ENCODE assay signal across 8 mouse cellular contexts in the genomic region with DNA sequence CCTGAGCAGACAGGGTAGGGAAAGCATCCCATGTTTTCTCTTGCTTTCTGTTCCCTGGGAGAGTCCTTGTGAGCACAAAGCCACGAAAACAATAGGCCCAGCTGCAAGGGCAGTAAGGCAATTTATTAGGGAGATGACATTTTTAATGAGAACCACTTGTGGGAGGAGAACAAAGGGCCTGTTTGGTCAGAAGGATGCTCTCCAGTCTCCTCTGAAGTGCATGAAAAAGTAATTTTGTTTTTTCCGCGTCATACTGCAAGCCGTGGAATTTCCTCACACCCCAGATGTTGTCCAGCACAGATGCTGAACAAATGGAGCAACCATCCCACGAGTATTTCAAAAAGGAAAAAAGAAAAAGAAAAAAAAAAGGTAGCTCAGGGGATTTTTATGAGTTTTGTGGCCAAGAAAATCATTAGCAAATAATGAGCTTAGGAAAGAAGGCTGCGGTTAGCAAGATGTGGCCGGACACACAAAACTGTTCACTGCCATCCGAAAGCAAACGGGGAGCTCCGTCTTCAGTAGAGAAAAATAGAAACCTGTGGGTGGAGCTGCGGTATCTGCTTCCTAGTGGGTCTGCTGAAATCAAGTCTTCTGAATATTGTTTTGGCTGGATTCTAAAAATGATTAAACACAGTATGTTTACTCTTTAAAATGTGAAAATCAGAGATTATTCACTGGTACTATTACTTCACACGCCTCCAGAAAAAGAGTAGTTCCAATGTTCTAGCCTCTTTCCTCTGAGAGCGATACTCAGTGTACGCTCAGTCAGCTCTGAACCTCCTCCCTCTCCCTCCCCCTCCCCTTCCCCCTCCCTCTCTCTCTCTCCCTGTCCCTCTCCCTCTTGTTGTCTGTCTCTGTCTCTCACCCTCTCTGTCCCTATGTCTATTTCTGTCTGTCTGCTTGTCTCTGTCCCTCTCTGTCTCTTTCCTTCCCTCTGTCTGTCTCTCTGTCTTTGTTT.
DNase-seq lines count a peak whose midpoint lies in the region; ATAC-seq and TF ChIP-seq lines count a peak whose summit lies in the region.

No protein-coding gene starts in this region.

- H3K4me1 ChIP-seq in heart, embryonic 16.5 days (ENCODE audit: control insufficient read depth, insufficient read depth, low read length) = no peaks in the 10 kb centered on the region
- H3K4me1 ChIP-seq in midbrain, embryonic 12.5 days = peaks cover 17% of the 10 kb centered on the region
- no peaks in the 10 kb centered on the region for H3K4me1 ChIP-seq in liver, postnatal 0 days (ENCODE audit: insufficient read depth)

- peak; percentile 20 for DNase-seq in layer of hippocampus, adult 11-12 months (ENCODE audit: low spot score)
- no peak for DNase-seq in layer of hippocampus, adult 9-10 months (ENCODE audit: low spot score)
- peak; percentile 57 for DNase-seq in embryo, embryonic 11.5 days (ENCODE audit: low read depth, low spot score)
- DNase-seq in cerebellum, adult 18-20 months = no peak
- DNase-seq in liver, postnatal 0 days = no peak

- no peaks in the 10 kb centered on the region for H3K9me3 ChIP-seq in heart, embryonic 16.5 days (replicated peaks; ENCODE audit: control insufficient read depth, low read length)
- H3K9me3 ChIP-seq in midbrain, embryonic 12.5 days = no peaks in the 10 kb centered on the region
- H3K9me3 ChIP-seq in liver, postnatal 0 days (ENCODE audit: low read length) = no peaks in the 10 kb centered on the region

- peak overlapping the region; percentile 21; the same call in 1 of the 2 replicates for H3K4me2 ChIP-seq in heart, embryonic 16.5 days (ENCODE audit: low read depth, low read length)
- no peak overlapping the region for H3K4me2 ChIP-seq in midbrain, embryonic 12.5 days (replicated peaks)
- no peak overlapping the region for H3K4me2 ChIP-seq in liver, postnatal 0 days (ENCODE audit: low read depth, low read length)

- no peak for TF ChIP-seq EP300 in liver, postnatal 0 days (IDR thresholded peaks at IDR 0.05; ENCODE audit: low read depth)

- ATAC-seq in heart, embryonic 16.5 days (replicated peaks; ENCODE audit: extremely low read depth, insufficient read depth, low FRiP score) = no peak
- no peak for ATAC-seq in midbrain, embryonic 12.5 days (ENCODE audit: low FRiP score, low read depth)
- ATAC-seq in CD4-positive, CD25-positive, alpha-beta regulatory T cell, adult 4 months = no peak
- no peak for ATAC-seq in liver, postnatal 0 days

- no peak for TF ChIP-seq CTCF in liver, postnatal 0 days (IDR thresholded peaks at IDR 0.05; ENCODE audit: low read depth)

- no peaks in the 10 kb centered on the region for H3K27me3 ChIP-seq in heart, embryonic 16.5 days (ENCODE audit: control insufficient read depth, insufficient read depth, low read length)
- no peaks in the 10 kb centered on the region for H3K27me3 ChIP-seq in midbrain, embryonic 12.5 days
- no peaks in the 10 kb centered on the region for H3K27me3 ChIP-seq in liver, postnatal 0 days (ENCODE audit: insufficient read depth, low read length)

- no peak overlapping the region for H3K4me3 ChIP-seq in heart, embryonic 16.5 days (ENCODE audit: low read length)
- no peak overlapping the region for H3K4me3 ChIP-seq in midbrain, embryonic 12.5 days
- no peak overlapping the region for H3K4me3 ChIP-seq in liver, postnatal 0 days (ENCODE audit: low read depth, low read length)

- no peak overlapping the region for H3K9ac ChIP-seq in heart, embryonic 16.5 days (ENCODE audit: low read length)
- no peak overlapping the region for H3K9ac ChIP-seq in midbrain, embryonic 12.5 days (replicated peaks)
- no peak overlapping the region for H3K9ac ChIP-seq in liver, postnatal 0 days (replicated peaks)

- whole genome bisulfite sequencing in heart, embryonic 16.5 days = 51% methylated on average over 14 of the region's 14 CpGs
- WGBS in midbrain, embryonic 12.5 days = 49% methylated on average over 14 of the region's 14 CpGs
- WGBS in liver, postnatal 0 days (ENCODE audit: insufficient replicate concordance) = 67% methylated on average over 14 of the region's 14 CpGs

- H3K36me3 ChIP-seq in heart, embryonic 16.5 days (ENCODE audit: control insufficient read depth, insufficient read depth) = no peaks in the 10 kb centered on the region
- no peaks in the 10 kb centered on the region for H3K36me3 ChIP-seq in midbrain, embryonic 12.5 days
- H3K36me3 ChIP-seq in liver, postnatal 0 days (replicated peaks; ENCODE audit: insufficient read depth, low read length) = no peaks in the 10 kb centered on the region

- no peak overlapping the region for H3K27ac ChIP-seq in heart, embryonic 16.5 days (ENCODE audit: low read length)
- H3K27ac ChIP-seq in midbrain, embryonic 12.5 days (replicated peaks) = 0 out of 2 replicates have a peak overlapping the region, but pooled peaks have one; percentile 30
- H3K27ac ChIP-seq in liver, postnatal 0 days (ENCODE audit: low read depth) = no peak overlapping the region

Comparison
In these comparisons a context has a peak if more than half of its experiments do, and no peak if none do; other contexts are left out.
1. DNase-seq: peak in layer of hippocampus, adult 11-12 months (single experiment) and embryo, embryonic 11.5 days (single experiment); none in layer of hippocampus, adult 9-10 months (single experiment), cerebellum, adult 18-20 months (0 of 2) and liver, postnatal 0 days (single experiment).